Mouse (Mus musculus) ES-E14 (cell line): ENCODE data around the gene Pbx2. TPM values are rescaled to one million over a fixed set of nuclear protein-coding genes. Genes with fewer than 3 reads are reported as not detected.

Experiments
- DNase-seq: peaks from one replicate; pipeline ENCODE4 v3.0.0-alpha.2; 2013; ENCODE audit warnings: low read depth, low spot score
- H3K27ac ChIP-seq: 2 replicates; pipeline ENCODE4 v1.5.1; 2012; ENCODE audit warnings: low read depth, mild to moderate bottlenecking, low read length, moderate library complexity, mixed read lengths; ENCODE audit not compliant: poor library complexity, insufficient read depth, severe bottlenecking
- H3K36me3 ChIP-seq: 2 replicates; pipeline ENCODE4 v1.6.1; 2012; ENCODE audit warnings: mild to moderate bottlenecking, low read length, moderate library complexity, mixed read lengths; ENCODE audit not compliant: control insufficient read depth, poor library complexity, insufficient read depth, severe bottlenecking
- H3K4me1 ChIP-seq, 2 experiments: fragments of 150-350 bp in 1 of 2; sonication (generic) in 1 of 2; 2 replicates each; pipeline ENCODE4 v1.6.1; 2012; ENCODE audit warnings: low read length in 2 of 2, mild to moderate bottlenecking in 1 of 2, mixed read lengths in 1 of 2; ENCODE audit not compliant: control insufficient read depth in 2 of 2, insufficient read depth in 2 of 2, poor library complexity in 1 of 2
- H3K4me3 ChIP-seq, 2 experiments: fragments of 150-350 bp in 1 of 2; sonication (generic) in 1 of 2; 2 replicates each; pipeline ENCODE4 v1.5.1; 2012; ENCODE audit warnings: low read length in 2 of 2, low read depth in 1 of 2, mild to moderate bottlenecking in 1 of 2, mixed read lengths in 1 of 2; ENCODE audit not compliant: insufficient read depth in 1 of 2, poor library complexity in 1 of 2, severe bottlenecking in 1 of 2
- H3K9ac ChIP-seq: 2 replicates; pipeline ENCODE4 v1.6.1; 2012; ENCODE audit warnings: low read depth, mild to moderate bottlenecking, low read length, mixed read lengths; ENCODE audit not compliant: poor library complexity, insufficient read depth, severe bottlenecking
- H3K9me3 ChIP-seq: fragments of 150-350 bp; sonication (generic); 2 replicates; pipeline ENCODE4 v1.6.1; 2012; ENCODE audit warnings: low read depth, mild to moderate bottlenecking, low read length; ENCODE audit not compliant: control insufficient read depth, insufficient read depth
- CHD2 ChIP-seq: IDR thresholded peaks from 2 replicates; pipeline ENCODE4 v1.6.1; 2014; ENCODE audit warnings: mild to moderate bottlenecking, low read depth, low read length, inconsistent platforms
- HCFC1 ChIP-seq: IDR thresholded peaks from 2 replicates; pipeline ENCODE4 v1.6.1; 2012; ENCODE audit warnings: low read length, inconsistent platforms, borderline replicate concordance; ENCODE audit not compliant: insufficient read depth
- MAFK ChIP-seq: IDR thresholded peaks from 2 replicates; pipeline ENCODE4 v1.6.1; 2014; ENCODE audit warnings: mild to moderate bottlenecking, low read depth, low read length, inconsistent platforms; ENCODE audit not compliant: insufficient read depth
- ZC3H11A ChIP-seq: IDR thresholded peaks from 2 replicates; pipeline ENCODE4 v1.6.1; 2012; ENCODE audit warnings: low read depth, mild to moderate bottlenecking, inconsistent platforms, low read length, borderline replicate concordance
- ZNF384 ChIP-seq: IDR thresholded peaks from 2 replicates; pipeline ENCODE4 v1.6.1; 2012; ENCODE audit warnings: low read depth, low read length, inconsistent platforms
- in situ Hi-C, 2 experiments: fragments of 600-800 bp; cut with MboI; formaldehyde crosslinking; loops; one replicate each; pipeline ENCODE4 v1.15.1; 2025; ENCODE audit warnings: low sequenced_read_pairs in 2 of 2, inconsistent platforms in 1 of 2; ENCODE audit not compliant: unreplicated experiment in 2 of 2
- total RNA-seq: library from RNA; depleted of rRNA; stranded (reverse); fragments of 300-350 nt; gene quantifications from 2 replicates; pipeline ENCODE4 v1.2.3, GENCODE M21; 2012

The Pbx2 gene
- total RNA-seq, 1 experiment: 47.2 TPM

GRCm38 (mm10) chr17:34628644-34628967, 37.5 kb downstream of the Pbx2 start:
- Histone ChIP-seq H3K9ac (no peak overlapping the region), H3K4me1 (peaks cover 6 to 30% of the 10 kb centered on the region in 2 experiments; a peak in 3 of 4 replicates), H3K9me3 (no peaks in the 10 kb centered on the region), H3K27ac (no peak overlapping the region), H3K36me3 (peaks cover 4% of the 10 kb centered on the region; the same call in 1 of the 2 replicates), H3K4me3 (no peak overlapping the region)
- in situ Hi-C loops: no loop called here
- DNase-seq: no peak
- no peak for TF ChIP-seq HCFC1

DNA sequence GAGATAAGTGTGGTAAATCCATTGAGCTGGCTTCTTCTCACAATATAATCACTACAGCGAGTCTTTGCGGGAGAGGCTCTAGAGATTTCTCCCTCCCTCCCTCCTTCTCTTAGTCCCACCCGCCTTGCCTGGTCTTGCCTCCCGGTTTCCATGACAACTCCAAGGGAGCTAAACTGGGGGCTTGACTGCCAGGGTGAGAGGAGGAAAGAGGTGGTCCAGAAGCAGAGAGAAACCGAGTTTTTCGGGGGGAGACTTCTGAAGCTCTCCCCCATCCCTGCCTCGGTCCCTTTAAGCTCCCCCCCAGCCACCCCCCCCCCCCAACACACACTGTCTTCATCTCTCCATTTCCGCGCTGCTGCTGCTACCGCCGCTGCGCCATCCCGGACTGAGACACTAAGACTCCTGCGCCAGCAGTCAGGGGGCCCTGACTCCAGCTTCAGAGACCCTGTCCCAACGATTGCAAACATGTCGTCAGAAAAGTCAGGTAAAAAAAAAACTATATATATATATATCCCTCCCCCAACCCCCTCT, 38.2 kb downstream of the Pbx2 start, which contains the start of gene Prrt1:
Gene Prrt1 (plus strand): TSS at position 313 of the 531 bp plus-strand sequence.
- H3K27ac ChIP-seq: no peak within 1 kb of the TSS
- no peaks in the 10 kb centered on the region for H3K9me3 ChIP-seq
- in situ Hi-C loops: no loop called here
- H3K9ac ChIP-seq: no peak within 1 kb of the TSS
- H3K4me1 ChIP-seq: peaks cover 6 to 30% of the 10 kb centered on the region in 2 experiments; a peak in 3 of 4 replicates
- TF ChIP-seq CHD2 (no peak), ZC3H11A (no peak), ZNF384 (no peak), MAFK (no peak)
- H3K4me3 ChIP-seq: peak within 1 kb of the TSS in 1 of 2 experiments; percentile 52; a peak in 1 of 4 replicates
- no peak for DNase-seq
- H3K36me3 ChIP-seq: peaks cover 4% of the 10 kb centered on the region; the same call in 1 of the 2 replicates

DNA sequence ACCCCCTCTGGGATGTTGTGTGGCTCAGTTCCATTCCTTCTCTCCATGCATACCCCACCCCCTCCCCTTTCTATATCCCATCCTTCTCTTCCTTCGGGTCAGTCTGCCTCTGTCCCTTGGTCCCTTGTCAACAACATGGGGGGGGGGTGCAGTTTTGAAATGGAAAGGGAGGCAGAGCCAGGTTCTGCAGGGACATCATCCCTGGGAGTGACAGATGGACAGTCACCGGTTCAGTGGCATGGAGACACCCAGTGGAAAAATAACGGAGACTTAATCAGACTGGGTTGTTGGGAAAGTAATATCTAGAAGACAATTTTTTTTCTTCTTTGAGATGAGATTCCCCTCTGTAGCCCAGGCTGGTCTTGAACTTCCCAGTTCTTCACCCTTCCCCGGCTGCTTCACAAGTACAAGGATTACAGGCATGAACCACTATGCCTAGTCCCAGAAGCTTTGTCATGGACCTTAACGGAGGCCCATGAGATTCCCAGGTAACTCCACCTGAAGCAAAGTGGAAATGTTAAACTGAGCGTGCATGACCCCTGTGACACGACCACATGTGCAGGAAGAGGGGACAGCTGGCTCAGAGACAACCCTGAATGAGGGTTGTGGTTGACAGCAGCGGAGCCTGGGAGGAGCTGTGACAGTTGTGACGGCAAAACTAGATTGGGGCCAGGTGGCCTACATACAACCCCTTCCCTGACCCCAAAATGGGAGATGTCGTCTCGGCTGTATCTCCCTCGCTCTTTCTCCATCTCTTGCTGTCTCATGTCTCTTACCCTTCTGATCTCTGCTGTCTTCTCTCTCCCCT, 38.9 kb downstream of the Pbx2 start:
- in situ Hi-C loops: no loop called here
- Histone ChIP-seq H3K27ac (no peak overlapping the region), H3K4me1 (peaks cover 6 to 30% of the 10 kb centered on the region in 2 experiments; a peak in 3 of 4 replicates), H3K9ac (no peak overlapping the region), H3K9me3 (no peaks in the 10 kb centered on the region), H3K4me3 (peak overlapping the region in 1 of 2 experiments; percentile 48; a peak in 1 of 4 replicates), H3K36me3 (peaks cover 4% of the 10 kb centered on the region; the same call in 1 of the 2 replicates)
- TF ChIP-seq ZNF384 (no peak), HCFC1 (no peak), ZC3H11A (no peak), MAFK (no peak), CHD2 (no peak)
- DNase-seq: no peak

- in situ Hi-C loops: no loop called here
- peaks cover 6 to 29% of the 10 kb centered on the region in 2 experiments; a peak in 3 of 4 replicates for H3K4me1 ChIP-seq
Observed at GRCm38 (mm10) chr17:34630761-34631301, 39.8 kb downstream of the Pbx2 start.

More at GRCm38 (mm10) chr17:34630761-34631301, 39.8 kb downstream of the Pbx2 start:
- Histone ChIP-seq H3K9me3 (no peaks in the 10 kb centered on the region), H3K36me3 (no peaks in the 10 kb centered on the region), H3K27ac (no peak overlapping the region), H3K9ac (no peak overlapping the region; the same call in 1 of the 2 replicates), H3K4me3 (peak overlapping the region; percentile 35 to 48; a peak in 3 of 4 replicates)
- DNase-seq: no peak
- TF ChIP-seq ZC3H11A: no peak
- no peak for TF ChIP-seq CHD2
- no peak for TF ChIP-seq ZNF384
- TF ChIP-seq MAFK: no peak
- TF ChIP-seq HCFC1: no peak
